Mouse (Mus musculus) liver, adult 2 months (tissue): ENCODE measurements around the gene Casp8.
"Not testable (repeated sequence)": the region's sequence is repeated elsewhere in the genome, so short reads cannot be mapped to it uniquely, and the experiment has no call there.

Experiments
- CTCF ChIP-seq: fragments of 200-500 bp; IDR thresholded peaks from 2 replicates; pipeline ENCODE4 v1.5.1; 2011; ENCODE audit warnings: low read depth, low read length, control low read depth
- POLR2A ChIP-seq: fragments of 200-500 bp; IDR thresholded peaks from 2 replicates; pipeline ENCODE4 v1.6.1; 2011; ENCODE audit warnings: low read length, control low read depth; ENCODE audit not compliant: insufficient read depth; ENCODE audit errors: extremely low read depth

- TF ChIP-seq POLR2A, CTCF: not testable (repeated sequence)
These were observed 65.4 kb downstream of the Casp8 start for GRCm38 (mm10) chr1:58860586-58860985.
